Mouse (Mus musculus) embryonic facial prominence, embryonic 10.5 days (tissue): ENCODE measurements around the gene Ripk1. TPM values are rescaled to one million over a fixed set of nuclear protein-coding genes. Genes with fewer than 3 reads are reported as not detected.

Experiments
- DNase-seq: peaks from one replicate; pipeline ENCODE4 v3.0.0-alpha.2; 2017; ENCODE audit warnings: low spot score
- H3K27ac ChIP-seq: fragments of 300-500 bp; sonication (generic); replicated peaks from 2 replicates; pipeline ENCODE4 v1.5.1; 2016; ENCODE audit warnings: mild to moderate bottlenecking
- H3K27me3 ChIP-seq: fragments of 300-500 bp; sonication (generic); replicated peaks from 2 replicates; pipeline ENCODE4 v1.6.1; 2016; ENCODE audit warnings: low read depth, mild to moderate bottlenecking; ENCODE audit not compliant: poor library complexity, severe bottlenecking
- H3K36me3 ChIP-seq: fragments of 300-500 bp; sonication (generic); replicated peaks from 2 replicates; pipeline ENCODE4 v1.6.1; 2016; ENCODE audit warnings: mild to moderate bottlenecking, moderate library complexity
- H3K4me1 ChIP-seq: fragments of 300-500 bp; sonication (generic); 2 replicates; pipeline ENCODE4 v1.6.1; 2016
- H3K4me3 ChIP-seq: fragments of 300-500 bp; sonication (generic); 2 replicates; pipeline ENCODE4 v1.5.1; 2016; ENCODE audit warnings: mild to moderate bottlenecking, moderate library complexity
- H3K9me3 ChIP-seq: fragments of 300-500 bp; sonication (generic); 2 replicates; pipeline ENCODE4 v1.6.1; 2016; ENCODE audit warnings: mild to moderate bottlenecking
- WGBS: fragments of 180-500 bp; shearing (Covaris S2); methylation state at CpG from one replicate; pipeline ENCODE4 v1.1.7; 2016; 5-methylcytosine and 5-hydroxymethylcytosine counted together
- polyA plus RNA-seq: library from polyadenylated mRNA; unstranded; fragments of >200 nt; fragmentation: Nextera tagmentation; extraction: Ambion mirVana; gene quantifications from 2 replicates; pipeline ENCODE4 v1.2.1, GENCODE M21; 2016

Ripk1 gene
- 7.4 and 8.6 TPM in 2 replicates for polyA plus RNA-seq

- peaks cover 10% of the 10 kb centered on the region for H3K4me1 ChIP-seq
- under 1% methylated on average over 92 of the region's 92 CpGs for WGBS
- H3K27ac ChIP-seq = peak within 1 kb of the TSS; percentile 93
- no peaks in the 10 kb centered on the region for H3K9me3 ChIP-seq
- DNase-seq = peak; percentile 92
- peak within 1 kb of the TSS; percentile 99 for H3K4me3 ChIP-seq
- H3K27me3 ChIP-seq = no peaks in the 10 kb centered on the region
- H3K36me3 ChIP-seq = peaks cover 4% of the 10 kb centered on the region; the same call in 1 of the 2 replicates
These were observed at the start of gene Ripk1, which contains the start of gene Serpinb6a for GRCm38 (mm10) chr13:34002058-34003006. TSS of gene Ripk1 (plus strand) at chr13:34002363. TSS of gene Serpinb6a (minus strand) at chr13:34002794.

GRCm38 (mm10) chr13:33952947-33953346 is 49.2 kb upstream of the Ripk1 start:
- Histone ChIP-seq H3K27ac (no peak overlapping the region), H3K4me3 (no peak overlapping the region), H3K9me3 (no peaks in the 10 kb centered on the region), H3K36me3 (no peaks in the 10 kb centered on the region), H3K4me1 (no peaks in the 10 kb centered on the region), H3K27me3 (no peaks in the 10 kb centered on the region)
- 84% methylated on average over 2 of the region's 2 CpGs for WGBS
- DNase-seq = no peak

- Histone ChIP-seq H3K27me3 (no peaks in the 10 kb centered on the region), H3K9me3 (no peaks in the 10 kb centered on the region), H3K4me3 (no peak overlapping the region), H3K27ac (no peak overlapping the region), H3K36me3 (no peaks in the 10 kb centered on the region), H3K4me1 (no peaks in the 10 kb centered on the region)
- 40% methylated on average over 6 of the region's 6 CpGs for WGBS
- no peak for DNase-seq
These were observed 45.4 kb upstream of the Ripk1 start for GRCm38 (mm10) chr13:33956571-33957421.

DNA sequence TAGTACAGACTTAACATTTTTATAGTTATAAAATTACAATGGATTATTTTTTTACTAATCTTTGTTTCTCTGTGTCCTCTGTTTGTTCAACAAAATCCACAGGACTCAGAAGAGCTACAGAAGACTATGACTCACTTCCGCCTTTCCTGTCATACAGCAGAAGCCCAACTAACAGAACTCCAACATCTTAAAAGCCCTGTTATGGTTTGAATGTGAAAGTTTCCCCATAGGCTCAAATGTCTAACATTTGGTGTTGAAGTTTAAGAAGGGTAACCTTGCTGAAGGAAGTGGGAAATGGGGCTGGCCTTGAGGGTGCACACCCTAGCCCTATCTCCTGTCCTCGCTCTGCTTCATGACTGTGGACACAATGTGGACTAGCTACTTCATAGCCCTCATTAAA is 42.4 kb upstream of the Ripk1 start:
- H3K9me3 ChIP-seq = no peaks in the 10 kb centered on the region
- 91% methylated on average over 2 of the region's 2 CpGs for WGBS
- H3K36me3 ChIP-seq = no peaks in the 10 kb centered on the region
- H3K4me1 ChIP-seq = no peaks in the 10 kb centered on the region; the same call in 1 of the 2 replicates
- DNase-seq = no peak
- no peaks in the 10 kb centered on the region for H3K27me3 ChIP-seq
- H3K27ac ChIP-seq = no peak overlapping the region
- H3K4me3 ChIP-seq = no peak overlapping the region

- Histone ChIP-seq H3K27ac (peak within 1 kb of the TSS; percentile 93), H3K9me3 (no peaks in the 10 kb centered on the region), H3K4me1 (peaks cover 11% of the 10 kb centered on the region), H3K4me3 (peak within 1 kb of the TSS; percentile 69), H3K27me3 (no peaks in the 10 kb centered on the region), H3K36me3 (no peaks in the 10 kb centered on the region)
- 3% methylated on average over 22 of the region's 22 CpGs for WGBS
- DNase-seq = peak; percentile 87
These were observed 37.7 kb upstream of the Ripk1 start, which contains the start of gene Nqo2 for GRCm38 (mm10) chr13:33964206-33965046. TSS of gene Nqo2 (plus strand) at chr13:33964687.

GRCm38 (mm10) chr13:33965056-33966024 is 36.8 kb upstream of the Ripk1 start:
- Histone ChIP-seq H3K4me1 (peaks cover 11% of the 10 kb centered on the region), H3K36me3 (no peaks in the 10 kb centered on the region), H3K4me3 (peak overlapping the region; percentile 69), H3K9me3 (no peaks in the 10 kb centered on the region), H3K27ac (peak overlapping the region; percentile 93), H3K27me3 (no peaks in the 10 kb centered on the region)
- DNase-seq = no peak
- WGBS = 26% methylated on average over 14 of the region's 14 CpGs

DNA sequence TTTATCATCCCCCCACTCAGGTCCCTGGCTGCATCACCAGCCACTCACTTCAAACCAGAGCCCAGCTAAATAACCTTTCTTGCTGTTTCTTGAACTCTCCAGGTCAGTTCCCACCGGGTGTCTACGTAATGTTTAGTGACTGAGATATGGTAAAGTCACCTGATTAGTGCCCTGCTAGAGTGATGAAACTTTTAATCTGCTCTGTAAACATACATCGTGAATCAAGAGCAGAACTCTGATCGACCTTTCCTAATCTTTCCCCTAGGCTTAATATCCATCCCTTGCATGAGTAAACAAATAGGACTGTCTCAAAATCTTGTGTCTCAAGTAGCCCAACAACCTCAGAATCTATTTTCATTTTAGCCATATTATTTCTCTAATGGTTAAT is 36.1 kb upstream of the Ripk1 start:
- no peak overlapping the region for H3K27ac ChIP-seq
- WGBS = 72% methylated on average over 4 of the region's 4 CpGs
- no peak for DNase-seq

GRCm38 (mm10) chr13:33966574-33966973 is 35.6 kb upstream of the Ripk1 start:
- peaks cover 11% of the 10 kb centered on the region for H3K4me1 ChIP-seq
- H3K36me3 ChIP-seq = 0 out of 2 replicates have a peak, but pooled peaks cover 3% of the 10 kb centered on the region
- H3K9me3 ChIP-seq = no peaks in the 10 kb centered on the region
- H3K27ac ChIP-seq = no peak overlapping the region
- DNase-seq = no peak
- no peaks in the 10 kb centered on the region for H3K27me3 ChIP-seq
- no peak overlapping the region for H3K4me3 ChIP-seq

More for the DNA sequence above, 36.1 kb upstream of the Ripk1 start:
- Histone ChIP-seq H3K36me3 (0 out of 2 replicates have a peak, but pooled peaks cover under 1% of the 10 kb centered on the region), H3K27me3 (no peaks in the 10 kb centered on the region), H3K4me3 (peak overlapping the region; percentile 69; the same call in 1 of the 2 replicates), H3K9me3 (no peaks in the 10 kb centered on the region), H3K4me1 (peaks cover 11% of the 10 kb centered on the region)

DNA sequence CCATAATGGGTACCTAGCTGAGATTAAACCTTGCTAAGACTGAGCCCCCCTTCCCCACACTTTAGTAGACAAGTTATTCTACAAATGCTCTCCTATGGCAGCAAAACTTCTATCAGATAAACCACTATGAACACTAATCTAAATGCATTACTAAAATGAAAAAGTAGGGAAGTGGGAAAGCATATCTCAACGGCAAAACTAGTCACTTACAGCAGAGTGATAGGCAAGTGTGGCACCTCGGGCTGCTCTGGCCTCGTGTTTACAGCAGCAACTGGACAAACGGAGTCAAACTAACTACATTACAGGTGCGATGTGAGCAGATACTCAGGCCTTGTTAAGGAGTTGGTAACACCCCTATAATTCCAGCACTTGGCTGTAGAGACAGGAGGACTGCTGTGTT is 12.5 kb upstream of the Ripk1 start:
- 86% methylated on average over 5 of the region's 5 CpGs for WGBS
- no peaks in the 10 kb centered on the region for H3K27me3 ChIP-seq

GRCm38 (mm10) chr13:33995197-33995596 is 7.0 kb upstream of the Ripk1 start:
- Histone ChIP-seq H3K4me1 (no peaks in the 10 kb centered on the region), H3K9me3 (no peaks in the 10 kb centered on the region), H3K27me3 (no peaks in the 10 kb centered on the region), H3K36me3 (peaks cover 7% of the 10 kb centered on the region; the same call in 1 of the 2 replicates), H3K27ac (no peak overlapping the region), H3K4me3 (no peak overlapping the region)
- WGBS = 29% methylated on average over 1 of the region's 1 CpGs
- peak; percentile 68 for DNase-seq

More for the DNA sequence above, 12.5 kb upstream of the Ripk1 start:
- H3K9me3 ChIP-seq = no peaks in the 10 kb centered on the region
- H3K4me3 ChIP-seq = no peak overlapping the region
- H3K4me1 ChIP-seq = no peaks in the 10 kb centered on the region
- peaks cover 22% of the 10 kb centered on the region; the same call in 1 of the 2 replicates for H3K36me3 ChIP-seq
- DNase-seq = no peak
- no peak overlapping the region for H3K27ac ChIP-seq

GRCm38 (mm10) chr13:34003058-34003457 is 895 bp downstream of the Ripk1 start:
- Histone ChIP-seq H3K27me3 (no peaks in the 10 kb centered on the region), H3K9me3 (no peaks in the 10 kb centered on the region), H3K27ac (0 out of 2 replicates have a peak overlapping the region, but pooled peaks have one; percentile 93), H3K36me3 (no peaks in the 10 kb centered on the region), H3K4me1 (peaks cover 10% of the 10 kb centered on the region), H3K4me3 (peak overlapping the region; percentile 99)
- no peak for DNase-seq
- 8% methylated on average over 5 of the region's 5 CpGs for WGBS
